Mouse (Mus musculus): ENCODE results near the gene Epm2aip1. TPM values are rescaled to one million over a fixed set of nuclear protein-coding genes. Genes with fewer than 3 reads are reported as not detected.
A peak's percentile ranks its signal among the peaks of the same experiment; 100 is the strongest.

Gene Epm2aip1
- total and polyA plus RNA-seq, 3 experiments, result 3.4 to 7.4 TPM; not detected in 1

GRCm38 (mm10) chr9:111313299-111313698, 41.6 kb downstream of the Epm2aip1 start (continued):
- no peak for TF ChIP-seq MXI1 (IDR thresholded peaks at IDR 0.05; ENCODE audit: low read depth, low read length)
- no peak for TF ChIP-seq MYC (IDR thresholded peaks at IDR 0.05; ENCODE audit: low read depth, low read length)

- H3K9me3 ChIP-seq (replicated peaks; ENCODE audit: insufficient read depth, low read length), result no peaks in the 10 kb centered on the region
- TF ChIP-seq NRF1 (IDR thresholded peaks at IDR 0.05; ENCODE audit: insufficient read depth, low read depth, low read length, poor library complexity, severe bottlenecking) (no peak), MAFK (IDR thresholded peaks at IDR 0.05; ENCODE audit: borderline replicate concordance, low read depth, low read length) (no peak), SMC3 (IDR thresholded peaks at IDR 0.05; ENCODE audit: low read depth, low read length) (no peak), ELF1 (IDR thresholded peaks at IDR 0.05; ENCODE audit: low read depth, low read length) (no peak), POLR2A (IDR thresholded peaks at IDR 0.05; ENCODE audit: control insufficient read depth in 1 of 2, insufficient read depth in 1 of 2, low read depth in 1 of 2, low read length in 2 of 2, poor library complexity in 1 of 2) (no peak), TAL1 (IDR thresholded peaks at IDR 0.05; ENCODE audit: low read length) (no peak), SIN3A (IDR thresholded peaks at IDR 0.05; ENCODE audit: low read length) (no peak), ZMIZ1 (IDR thresholded peaks at IDR 0.05; ENCODE audit: low read depth, low read length) (no peak), GATA1 (IDR thresholded peaks at IDR 0.05; ENCODE audit: low read depth, low read length) (no peak), ZC3H11A (IDR thresholded peaks at IDR 0.05; ENCODE audit: low read depth, low read length) (no peak), USF2 (IDR thresholded peaks at IDR 0.05; ENCODE audit: borderline replicate concordance in 1 of 2, insufficient read depth in 1 of 2, low read depth in 1 of 2, low read length in 2 of 2) (no peak), POLR2AphosphoS5 (IDR thresholded peaks at IDR 0.05; ENCODE audit: borderline replicate concordance, low read depth, low read length) (no peak)
- H3K79me2 ChIP-seq (ENCODE audit: control insufficient read depth, insufficient read depth, low read length, poor library complexity), result no peaks in the 10 kb centered on the region
- no peaks in the 10 kb centered on the region for H3K36me3 ChIP-seq (ENCODE audit: control insufficient read depth in 1 of 2, insufficient read depth in 2 of 2, low read length in 2 of 2)
- no peak overlapping the region for H3K4me3 ChIP-seq (ENCODE audit: control insufficient read depth in 1 of 2, insufficient read depth in 1 of 2, low read depth in 2 of 2, low read length in 2 of 2)
- no peak overlapping the region for H3K9ac ChIP-seq (ENCODE audit: control insufficient read depth, low read depth, low read length, poor library complexity, severe bottlenecking)
- no peak for DNase-seq (ENCODE audit: low read depth, low spot score)
- H3K27ac ChIP-seq (ENCODE audit: control insufficient read depth, low read depth, low read length), result no peak overlapping the region
- H3K4me1 ChIP-seq (ENCODE audit: control insufficient read depth in 1 of 2, insufficient read depth in 2 of 2, low read length in 2 of 2), result no peaks in the 10 kb centered on the region
- H3K27me3 ChIP-seq (ENCODE audit: control insufficient read depth in 1 of 2, insufficient read depth in 2 of 2, low read length in 2 of 2), result no peaks in the 10 kb centered on the region; a peak in 1 of 4 replicates
These were observed 42.1 kb downstream of the Epm2aip1 start for GRCm38 (mm10) chr9:111313793-111314192.

DNA sequence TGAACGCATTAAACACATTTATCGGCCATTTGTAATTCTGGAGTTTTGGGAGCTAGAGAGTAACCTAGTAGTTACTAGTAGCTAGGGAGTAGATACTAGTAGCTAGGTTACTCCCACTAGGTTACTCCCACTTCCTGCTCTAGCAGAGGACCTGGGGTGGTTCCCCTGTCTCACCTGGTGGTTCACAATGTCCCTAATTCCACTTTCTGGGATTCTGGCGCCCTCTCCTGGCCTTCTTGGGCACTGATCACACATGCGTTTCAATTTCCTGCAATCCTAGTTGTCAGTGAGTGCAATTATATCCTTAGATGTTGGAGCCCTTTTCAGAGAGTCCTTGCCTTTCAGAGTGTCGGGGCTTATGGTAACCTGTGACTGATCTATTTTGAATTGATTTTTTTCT, 42.5 kb downstream of the Epm2aip1 start:
- Histone ChIP-seq H3K9ac (ENCODE audit: control insufficient read depth, low read depth, low read length, poor library complexity, severe bottlenecking) (no peak overlapping the region), H3K4me3 (ENCODE audit: control insufficient read depth in 1 of 2, insufficient read depth in 1 of 2, low read depth in 2 of 2, low read length in 2 of 2) (no peak overlapping the region), H3K27ac (ENCODE audit: control insufficient read depth, low read depth, low read length) (no peak overlapping the region), H3K36me3 (ENCODE audit: control insufficient read depth in 1 of 2, insufficient read depth in 2 of 2, low read length in 2 of 2) (no peaks in the 10 kb centered on the region), H3K79me2 (ENCODE audit: control insufficient read depth, insufficient read depth, low read length, poor library complexity) (no peaks in the 10 kb centered on the region), H3K4me1 (ENCODE audit: control insufficient read depth in 1 of 2, insufficient read depth in 2 of 2, low read length in 2 of 2) (no peaks in the 10 kb centered on the region), H3K27me3 (ENCODE audit: control insufficient read depth in 1 of 2, insufficient read depth in 2 of 2, low read length in 2 of 2) (no peaks in the 10 kb centered on the region; a peak in 1 of 4 replicates), H3K9me3 (replicated peaks; ENCODE audit: insufficient read depth, low read length) (no peaks in the 10 kb centered on the region)
- peak; percentile 82 for TF ChIP-seq SMC3 (IDR thresholded peaks at IDR 0.05; ENCODE audit: low read depth, low read length)
- TF ChIP-seq POLR2AphosphoS2 (IDR thresholded peaks at IDR 0.05; ENCODE audit: low read length), result no peak
- no peak for TF ChIP-seq ZMIZ1 (IDR thresholded peaks at IDR 0.05; ENCODE audit: low read depth, low read length)
- TF ChIP-seq CTCF (IDR thresholded peaks at IDR 0.05 in 2 of 3, conservative IDR thresholded peaks at IDR 0.05 in 1 of 3; ENCODE audit: control insufficient read depth in 1 of 3, insufficient read depth in 1 of 3, low read depth in 2 of 3, low read length in 3 of 3, poor library complexity in 1 of 3, severe bottlenecking in 1 of 3), result peak; percentile 74 to 87 (median 83)
- peak; percentile 74 for TF ChIP-seq ZC3H11A (IDR thresholded peaks at IDR 0.05; ENCODE audit: low read depth, low read length)
- TF ChIP-seq RAD21 (IDR thresholded peaks at IDR 0.05; ENCODE audit: low read depth, low read length), result peak; percentile 86
- TF ChIP-seq ZKSCAN1 (IDR thresholded peaks at IDR 0.05; ENCODE audit: low read depth, low read length), result no peak
- peak; percentile 52 for DNase-seq (ENCODE audit: low read depth, low spot score)

Measured in MEL (cell line).